Mouse (Mus musculus): ENCODE measurements around the gene G530012D18Rik. TPM values are rescaled to one million over a fixed set of nuclear protein-coding genes. Genes with fewer than 3 reads are reported as not detected.
"Not testable (repeated sequence)": the region's sequence is repeated elsewhere in the genome, so short reads cannot be mapped to it uniquely, and the experiment has no call there.

The G530012D18Rik gene
- polyA plus RNA-seq, 1 experiment from 2014 or later = not detected

DNA sequence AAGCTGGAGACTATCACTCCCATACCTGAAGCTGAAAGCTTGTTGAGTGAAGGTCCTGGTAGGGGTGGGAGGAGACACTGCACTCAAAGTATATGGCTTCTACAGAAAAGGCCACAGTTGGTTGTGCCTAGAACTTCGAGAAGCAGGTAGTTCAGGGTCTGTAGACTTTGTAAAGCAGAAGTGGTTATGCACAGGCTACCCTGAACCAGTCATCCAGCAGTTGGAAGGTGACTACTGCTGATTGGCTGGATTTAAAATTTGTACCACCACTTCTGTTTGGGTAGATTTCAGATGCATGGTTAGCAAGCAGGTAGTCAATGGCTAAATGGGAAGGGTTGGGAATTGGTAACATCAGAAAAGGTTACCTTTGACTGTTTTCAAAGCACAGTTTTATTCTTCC is 43.2 kb downstream of the G530012D18Rik start:
- not testable (repeated sequence) for H3K4me1 ChIP-seq (replicated peaks); H3K9me3 ChIP-seq (replicated peaks); H3K27ac ChIP-seq (ENCODE audit: poor library complexity, severe bottlenecking); H3K9ac ChIP-seq; H3K27me3 ChIP-seq (replicated peaks); H3K36me3 ChIP-seq; H3K4me2 ChIP-seq; H3K4me3 ChIP-seq; ATAC-seq (ENCODE audit: insufficient number of reproducible peaks, low FRiP score)
- 52% methylated on average over 1 of the region's 1 CpGs for WGBS

Other genes starting within 250 kb of the G530012D18Rik start
- 1.4 and 1.5 TPM in 2 replicates for gene Sp110, start 23.1 kb downstream of the G530012D18Rik start, polyA plus RNA-seq (2016; fragmentation: Nextera tagmentation; extraction: Ambion mirVana)
- 1.4 and 2.1 TPM in 2 replicates for gene Sp140, start 24.7 kb downstream of the G530012D18Rik start, polyA plus RNA-seq (2016; fragmentation: Nextera tagmentation; extraction: Ambion mirVana)
- gene Sp100, start 74.3 kb downstream of the G530012D18Rik start, polyA plus RNA-seq (2016; fragmentation: Nextera tagmentation; extraction: Ambion mirVana) = 0.88 and 1.2 TPM in 2 replicates
- 1.3 and 1.4 TPM in 2 replicates for gene A630001G21Rik, start 203.0 kb downstream of the G530012D18Rik start, polyA plus RNA-seq (2016; fragmentation: Nextera tagmentation; extraction: Ambion mirVana)
- 39.8 and 41.2 TPM in 2 replicates for gene Cab39, start 217.8 kb downstream of the G530012D18Rik start, polyA plus RNA-seq (2016; fragmentation: Nextera tagmentation; extraction: Ambion mirVana)

Measured in heart, embryonic 12.5 days (tissue).